Mouse (Mus musculus) embryonic facial prominence, embryonic 14.5 days (tissue): Measurements from ENCODE around the gene Pfn1. TPM values are rescaled to one million over a fixed set of nuclear protein-coding genes. Genes with fewer than 3 reads are reported as not detected.
A peak's percentile ranks its signal among the peaks of the same experiment; 100 is the strongest.

Source experiments
- ATAC-seq: fragments of 200-750 bp; cut with Nextera tagmentation; 2 replicates; pipeline ENCODE4 v1.8.0; 2017; ENCODE audit warnings: low read depth, moderate number of reproducible peaks, moderate TSS enrichment
- DNase-seq: peaks from one replicate; pipeline ENCODE4 v3.0.0-alpha.2; 2015; ENCODE audit warnings: low spot score
- H3K27ac ChIP-seq: fragments of 300-500 bp; sonication (generic); replicated peaks from 2 replicates; pipeline ENCODE4 v1.5.1; 2014; ENCODE audit warnings: low read depth, mild to moderate bottlenecking, low read length, moderate library complexity
- H3K27me3 ChIP-seq: fragments of 300-500 bp; sonication (generic); replicated peaks from 2 replicates; pipeline ENCODE4 v1.6.1; 2014; ENCODE audit warnings: low read length; ENCODE audit not compliant: control insufficient read depth, insufficient read depth
- H3K36me3 ChIP-seq: fragments of 300-500 bp; sonication (generic); 2 replicates; pipeline ENCODE4 v1.6.1; 2014; ENCODE audit warnings: low read length, mixed read lengths; ENCODE audit not compliant: control insufficient read depth, insufficient read depth
- H3K4me1 ChIP-seq: fragments of 300-500 bp; sonication (generic); 2 replicates; pipeline ENCODE4 v1.6.1; 2014; ENCODE audit warnings: antibody characterized with exemption, low read length; ENCODE audit not compliant: control insufficient read depth, insufficient read depth
- H3K4me2 ChIP-seq: fragments of 300-500 bp; sonication (generic); 2 replicates; pipeline ENCODE4 v1.6.1; 2014; ENCODE audit warnings: low read depth, mild to moderate bottlenecking, low read length, moderate library complexity, mixed read lengths
- H3K4me3 ChIP-seq: fragments of 300-500 bp; sonication (generic); 2 replicates; pipeline ENCODE4 v1.5.1; 2014; ENCODE audit warnings: low read depth, mild to moderate bottlenecking, low read length
- H3K9ac ChIP-seq: fragments of 300-500 bp; sonication (generic); 2 replicates; pipeline ENCODE4 v1.6.1; 2014; ENCODE audit warnings: low read depth, mild to moderate bottlenecking, low read length, moderate library complexity, mixed read lengths
- H3K9me3 ChIP-seq: fragments of 300-500 bp; sonication (generic); 2 replicates; pipeline ENCODE4 v1.6.1; 2016; ENCODE audit warnings: low read length; ENCODE audit not compliant: control insufficient read depth
- WGBS: fragments of 180-500 bp; shearing (Covaris S2); extraction: QIAGEN DNeasy Blood & Tissue Kit; methylation state at CpG from one replicate; pipeline ENCODE4 v1.1.7; 2014; 5-methylcytosine and 5-hydroxymethylcytosine counted together
- polyA plus RNA-seq: library from polyadenylated mRNA; unstranded; fragments of >200 nt; fragmentation: Nextera tagmentation; extraction: Ambion mirVana; gene quantifications from 2 replicates; pipeline ENCODE4 v1.2.1, GENCODE M21; 2014

Pfn1 gene
- polyA plus RNA-seq, 1 experiment from 2014 or later, result 1,605 TPM

DNA sequence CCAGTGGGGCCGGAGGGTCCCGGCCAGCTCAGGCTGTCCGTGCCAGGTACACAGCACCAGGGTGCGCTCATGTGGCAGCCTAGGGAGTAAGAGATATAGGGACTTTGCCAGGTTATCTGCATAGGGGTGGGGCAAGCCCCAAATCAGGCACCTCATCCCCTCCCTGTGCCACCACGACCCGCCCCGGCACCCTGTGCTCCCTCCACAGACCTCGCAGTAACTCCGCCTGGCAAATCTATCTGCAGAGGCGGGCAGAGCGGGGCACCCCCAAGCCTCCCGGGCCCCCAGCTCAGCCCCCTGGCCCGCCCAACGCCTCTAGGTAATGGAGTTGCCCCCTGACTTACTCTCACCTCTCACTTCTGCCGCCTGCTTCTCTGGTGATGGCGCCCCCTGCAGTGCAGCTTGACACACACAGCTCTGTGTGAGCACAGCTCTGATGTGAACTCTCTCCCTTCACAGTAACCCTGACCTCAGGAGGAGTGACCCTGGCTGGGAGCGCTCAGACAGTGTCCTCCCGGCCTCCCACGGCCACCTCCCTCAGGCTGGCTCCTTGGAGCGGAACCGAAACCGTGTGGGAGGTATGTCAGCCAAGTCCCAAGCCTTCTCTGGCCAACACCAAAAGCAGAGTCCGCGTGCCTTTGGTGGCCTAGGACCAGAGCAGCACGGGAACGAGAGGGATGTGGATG is 45.9 kb downstream of the Pfn1 start:
- DNase-seq (no peak), ATAC-seq (no peak)
- no peaks in the 10 kb centered on the region for H3K27me3 ChIP-seq
- H3K4me3 ChIP-seq, result no peak overlapping the region
- no peak overlapping the region for H3K4me2 ChIP-seq
- peaks cover 96% of the 10 kb centered on the region for H3K36me3 ChIP-seq
- no peaks in the 10 kb centered on the region for H3K4me1 ChIP-seq
- WGBS, result 90% methylated on average over 26 of the region's 26 CpGs
- H3K9ac ChIP-seq, result no peak overlapping the region
- no peak overlapping the region for H3K27ac ChIP-seq
- no peaks in the 10 kb centered on the region for H3K9me3 ChIP-seq

GRCm38 (mm10) chr11:70607611-70608010 is 46.8 kb downstream of the Pfn1 start:
- ATAC-seq, result no peak
- no peak overlapping the region for H3K9ac ChIP-seq
- 89% methylated on average over 9 of the region's 9 CpGs for WGBS

DNA sequence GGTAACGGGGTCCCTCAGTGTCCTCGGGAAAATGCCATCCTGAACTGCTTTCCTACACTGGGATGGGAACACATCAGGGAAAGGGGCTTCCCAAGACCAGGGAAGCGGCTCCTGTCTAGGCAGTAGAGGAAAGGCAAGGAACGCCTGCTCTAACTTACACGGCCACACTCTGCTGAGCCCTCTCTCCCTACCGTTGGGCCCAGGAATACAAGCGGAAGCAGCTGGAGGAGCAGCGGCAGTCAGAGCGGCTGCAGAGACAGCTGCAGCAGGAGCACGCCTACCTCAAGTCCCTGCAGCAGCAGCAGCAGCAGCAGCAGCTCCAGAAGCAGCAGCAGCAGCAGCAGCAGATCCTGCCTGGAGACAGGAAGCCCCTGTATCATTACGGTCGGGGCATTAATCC is 47.7 kb downstream of the Pfn1 start:
- H3K36me3 ChIP-seq, result peaks cover 91% of the 10 kb centered on the region
- no peaks in the 10 kb centered on the region for H3K9me3 ChIP-seq
- 64% methylated on average over 12 of the region's 12 CpGs for WGBS
- no peak for DNase-seq
- no peaks in the 10 kb centered on the region for H3K4me1 ChIP-seq
- H3K9ac ChIP-seq, result no peak overlapping the region
- ATAC-seq, result no peak; the same call in 1 of the 2 replicates
- H3K27ac ChIP-seq, result 0 out of 2 replicates have a peak overlapping the region, but pooled peaks have one; percentile 44
- H3K4me3 ChIP-seq, result no peak overlapping the region
- H3K4me2 ChIP-seq, result no peak overlapping the region
- no peaks in the 10 kb centered on the region for H3K27me3 ChIP-seq

More at GRCm38 (mm10) chr11:70607611-70608010, 46.8 kb downstream of the Pfn1 start:
- Histone ChIP-seq H3K9me3 (no peaks in the 10 kb centered on the region), H3K36me3 (peaks cover 93% of the 10 kb centered on the region), H3K27me3 (no peaks in the 10 kb centered on the region), H3K4me2 (no peak overlapping the region), H3K27ac (no peak overlapping the region), H3K4me3 (no peak overlapping the region), H3K4me1 (no peaks in the 10 kb centered on the region)
- DNase-seq, result no peak

- no peak overlapping the region for H3K27ac ChIP-seq
- 58% methylated on average over 14 of the region's 14 CpGs for WGBS
- H3K4me2 ChIP-seq, result no peak overlapping the region
- peaks cover 84% of the 10 kb centered on the region for H3K36me3 ChIP-seq
- H3K27me3 ChIP-seq, result no peaks in the 10 kb centered on the region
- no peaks in the 10 kb centered on the region for H3K9me3 ChIP-seq
- no peaks in the 10 kb centered on the region for H3K4me1 ChIP-seq
- H3K4me3 ChIP-seq, result no peak overlapping the region
- no peak overlapping the region for H3K9ac ChIP-seq
- ATAC-seq (peak; percentile 27; the same call in 1 of the 2 replicates), DNase-seq (peak; percentile 72)
These were observed 49.3 kb downstream of the Pfn1 start for GRCm38 (mm10) chr11:70605024-70605566.

Other genes starting within 250 kb of the Pfn1 start
- 29.8 and 36.2 TPM in 2 replicates for gene Pelp1, start 244.6 kb downstream of the Pfn1 start, polyA plus RNA-seq
- 19.0 and 24.1 TPM in 2 replicates for gene Arrb2, start 222.0 kb downstream of the Pfn1 start, polyA plus RNA-seq
- 37.0 and 40.6 TPM in 2 replicates for gene Med11, start 202.7 kb downstream of the Pfn1 start, polyA plus RNA-seq
- 0.31 and 0.85 TPM in 2 replicates for gene Zmynd15, start 195.2 kb downstream of the Pfn1 start, polyA plus RNA-seq
- gene Cxcl16, start 194.7 kb downstream of the Pfn1 start, polyA plus RNA-seq, result 5.7 and 6.0 TPM in 2 replicates
- 0.52 TPM in 1 of 2 replicates, not detected in the other for gene Tm4sf5, start 149.4 kb downstream of the Pfn1 start, polyA plus RNA-seq
- 0.54 and 0.98 TPM in 2 replicates for gene Vmo1, start 140.0 kb downstream of the Pfn1 start, polyA plus RNA-seq
- gene Gltpd2, start 135.4 kb downstream of the Pfn1 start, polyA plus RNA-seq, result 0.53 and 0.84 TPM in 2 replicates
- gene Psmb6, start 129.3 kb downstream of the Pfn1 start, polyA plus RNA-seq, result 706 and 727 TPM in 2 replicates
- gene Gm40193, start 121.7 kb downstream of the Pfn1 start, polyA plus RNA-seq, result 1.1 and 2.7 TPM in 2 replicates
- 9.2 and 9.5 TPM in 2 replicates for gene Pld2, start 114.6 kb downstream of the Pfn1 start, polyA plus RNA-seq
- gene Mink1, start 91.8 kb downstream of the Pfn1 start, polyA plus RNA-seq, result 17.2 and 18.3 TPM in 2 replicates
- gene 4930544D05Rik, start 38.8 kb downstream of the Pfn1 start, polyA plus RNA-seq, result not detected in 2 replicates
- gene Chrne, start 35.4 kb downstream of the Pfn1 start, polyA plus RNA-seq, result 0.51 and 0.58 TPM in 2 replicates
- gene Gp1ba, start 15.5 kb downstream of the Pfn1 start, polyA plus RNA-seq, result 0.38 and 0.60 TPM in 2 replicates
- 100 and 105 TPM in 2 replicates for gene Rnf167, start 7.4 kb downstream of the Pfn1 start, polyA plus RNA-seq
- 147 and 165 TPM in 2 replicates for gene Slc25a11, start 7.2 kb downstream of the Pfn1 start, polyA plus RNA-seq
- gene Eno3, start 2.6 kb upstream of the Pfn1 start, polyA plus RNA-seq, result 165 and 289 TPM in 2 replicates
- gene Spag7, start 14.8 kb upstream of the Pfn1 start, polyA plus RNA-seq, result 88.9 and 97.1 TPM in 2 replicates
- gene Camta2, start 33.5 kb upstream of the Pfn1 start, polyA plus RNA-seq, result 12.6 and 12.8 TPM in 2 replicates
- 1.1 TPM in 2 replicates for gene Inca1, start 45.5 kb upstream of the Pfn1 start, polyA plus RNA-seq
- gene Kif1c, start 45.9 kb upstream of the Pfn1 start, polyA plus RNA-seq, result 14.4 and 14.8 TPM in 2 replicates
- 7.0 and 7.3 TPM in 2 replicates for gene Zfp3, start 109.6 kb upstream of the Pfn1 start, polyA plus RNA-seq
- gene Scimp, start 157.9 kb upstream of the Pfn1 start, polyA plus RNA-seq, result 0.50 and 0.83 TPM in 2 replicates
- 29.4 and 31.8 TPM in 2 replicates for gene Rabep1, start 190.1 kb upstream of the Pfn1 start, polyA plus RNA-seq